Mouse (Mus musculus) lung, postnatal 0 days (tissue): ENCODE results near the gene Ergic1. TPM values are rescaled to one million over a fixed set of nuclear protein-coding genes. Genes with fewer than 3 reads are reported as not detected.

Source experiments
- ATAC-seq: fragments of 200-750 bp; cut with Nextera tagmentation; 2 replicates; pipeline ENCODE4 v1.8.0; 2017; ENCODE audit warnings: moderate library complexity
- DNase-seq: peaks from one replicate; pipeline ENCODE4 v3.0.0-alpha.2; 2016; ENCODE audit warnings: low spot score
- H3K27ac ChIP-seq: fragments of 300-500 bp; sonication (generic); 2 replicates; pipeline ENCODE4 v1.5.1; 2014; ENCODE audit warnings: antibody characterized with exemption, mild to moderate bottlenecking, low read length, mixed read lengths
- H3K27me3 ChIP-seq: fragments of 300-500 bp; sonication (generic); replicated peaks from 2 replicates; pipeline ENCODE4 v1.6.1; 2014; ENCODE audit warnings: low read length, mixed read lengths; ENCODE audit not compliant: insufficient read depth
- H3K36me3 ChIP-seq: fragments of 300-500 bp; sonication (generic); 2 replicates; pipeline ENCODE4 v1.6.1; 2014; ENCODE audit warnings: low read length, mixed read lengths; ENCODE audit not compliant: insufficient read depth
- H3K4me1 ChIP-seq: fragments of 300-500 bp; sonication (generic); 2 replicates; pipeline ENCODE4 v1.6.1; 2014; ENCODE audit warnings: antibody characterized with exemption, low read depth, low read length, mixed read lengths; ENCODE audit not compliant: insufficient read depth
- H3K4me2 ChIP-seq: fragments of 300-500 bp; sonication (generic); replicated peaks from 2 replicates; pipeline ENCODE4 v1.6.1; 2014; ENCODE audit warnings: low read depth, mild to moderate bottlenecking, low read length, moderate library complexity, mixed read lengths
- H3K4me3 ChIP-seq: fragments of 300-500 bp; sonication (generic); 2 replicates; pipeline ENCODE4 v1.5.1; 2014; ENCODE audit warnings: low read depth, low read length
- H3K9ac ChIP-seq: fragments of 300-500 bp; sonication (generic); replicated peaks from 2 replicates; pipeline ENCODE4 v1.6.1; 2014; ENCODE audit warnings: low read depth, mild to moderate bottlenecking
- H3K9me3 ChIP-seq: fragments of 300-500 bp; sonication (generic); 2 replicates; pipeline ENCODE4 v1.6.1; 2016; ENCODE audit warnings: low read length, mixed read lengths
- CTCF ChIP-seq: IDR thresholded peaks from 2 replicates; pipeline ENCODE4 v1.5.1; 2016; ENCODE audit warnings: antibody characterized with exemption, mild to moderate bottlenecking
- EP300 ChIP-seq: IDR thresholded peaks from 2 replicates; pipeline ENCODE4 v1.6.1; 2016; ENCODE audit warnings: antibody characterized with exemption, mild to moderate bottlenecking, control low read depth
- WGBS: fragments of 180-500 bp; shearing (Covaris S2); extraction: QIAGEN DNeasy Blood & Tissue Kit; methylation state at CpG from one replicate; pipeline ENCODE4 v1.1.7; 2014; 5-methylcytosine and 5-hydroxymethylcytosine counted together
- polyA plus RNA-seq: library from polyadenylated mRNA; unstranded; fragments of >200 nt; fragmentation: Nextera tagmentation; extraction: Ambion mirVana; gene quantifications from 2 replicates; pipeline ENCODE4 v1.2.1, GENCODE M21; 2015

Ergic1 gene
- polyA plus RNA-seq, 1 experiment from 2014 or later: 50.6 TPM

- no peak; the same call in 1 of the 2 replicates for ATAC-seq
- no peaks in the 10 kb centered on the region for H3K36me3 ChIP-seq
- H3K27me3 ChIP-seq: no peaks in the 10 kb centered on the region
- no peaks in the 10 kb centered on the region for H3K9me3 ChIP-seq
- H3K9ac ChIP-seq: no peak overlapping the region
- H3K27ac ChIP-seq: no peak overlapping the region
- no peak overlapping the region for H3K4me2 ChIP-seq
- DNase-seq: peak; percentile 23
- WGBS: 60% methylated on average over 8 of the region's 8 CpGs
- H3K4me1 ChIP-seq: no peaks in the 10 kb centered on the region
- H3K4me3 ChIP-seq: no peak overlapping the region
- TF ChIP-seq CTCF (no peak), EP300 (no peak)
Observed at GRCm38 (mm10) chr17:26688795-26689735, 127.8 kb downstream of the Ergic1 start.

- no peak for TF ChIP-seq CTCF
- no peak for TF ChIP-seq EP300
- H3K27ac ChIP-seq: no peak overlapping the region
- no peaks in the 10 kb centered on the region for H3K36me3 ChIP-seq
- H3K9me3 ChIP-seq: no peaks in the 10 kb centered on the region
- H3K4me3 ChIP-seq: no peak overlapping the region
- H3K4me2 ChIP-seq: no peak overlapping the region
- no peaks in the 10 kb centered on the region for H3K4me1 ChIP-seq
- 83% methylated on average over 2 of the region's 2 CpGs for WGBS
- ATAC-seq (no peak), DNase-seq (no peak)
- H3K27me3 ChIP-seq: no peaks in the 10 kb centered on the region
- no peak overlapping the region for H3K9ac ChIP-seq
Observed at GRCm38 (mm10) chr17:26689810-26690209, 128.5 kb downstream of the Ergic1 start.

- Histone ChIP-seq H3K9me3 (no peaks in the 10 kb centered on the region), H3K4me3 (no peak overlapping the region), H3K36me3 (no peaks in the 10 kb centered on the region), H3K27ac (no peak overlapping the region), H3K4me1 (no peaks in the 10 kb centered on the region), H3K9ac (no peak overlapping the region), H3K27me3 (no peaks in the 10 kb centered on the region), H3K4me2 (no peak overlapping the region)
- DNase-seq (no peak), ATAC-seq (no peak)
- WGBS: 85% methylated on average over 5 of the region's 5 CpGs
- TF ChIP-seq EP300 (no peak), CTCF (no peak)
Observed at GRCm38 (mm10) chr17:26690236-26690635, 128.9 kb downstream of the Ergic1 start.

GRCm38 (mm10) chr17:26691110-26691509 lies 129.8 kb downstream of the Ergic1 start:
- H3K9ac ChIP-seq: no peak overlapping the region
- TF ChIP-seq CTCF (no peak), EP300 (peak; percentile 20; the same call in 1 of the 2 replicates)
- 0 out of 2 replicates have a peak, but pooled peaks cover 4% of the 10 kb centered on the region for H3K36me3 ChIP-seq
- H3K27ac ChIP-seq: no peak overlapping the region
- H3K4me2 ChIP-seq: no peak overlapping the region
- ATAC-seq (peak; percentile 35; the same call in 1 of the 2 replicates), DNase-seq (peak; percentile 29)
- WGBS: 85% methylated on average over 7 of the region's 7 CpGs
- no peaks in the 10 kb centered on the region for H3K27me3 ChIP-seq
- H3K9me3 ChIP-seq: no peaks in the 10 kb centered on the region
- H3K4me1 ChIP-seq: no peaks in the 10 kb centered on the region
- no peak overlapping the region for H3K4me3 ChIP-seq

GRCm38 (mm10) chr17:26693424-26693823 lies 132.1 kb downstream of the Ergic1 start:
- Histone ChIP-seq H3K4me3 (no peak overlapping the region), H3K4me1 (no peaks in the 10 kb centered on the region), H3K9ac (no peak overlapping the region), H3K4me2 (no peak overlapping the region), H3K27me3 (no peaks in the 10 kb centered on the region), H3K27ac (no peak overlapping the region), H3K36me3 (peaks cover 12% of the 10 kb centered on the region), H3K9me3 (no peaks in the 10 kb centered on the region)
- no peak for ATAC-seq
- DNase-seq: no peak
- WGBS: 77% methylated on average over 7 of the region's 7 CpGs
- no peak for TF ChIP-seq EP300
- TF ChIP-seq CTCF: no peak

- no peak for DNase-seq
Observed at GRCm38 (mm10) chr17:26694171-26694570, 132.9 kb downstream of the Ergic1 start.

More at GRCm38 (mm10) chr17:26694171-26694570, 132.9 kb downstream of the Ergic1 start:
- no peaks in the 10 kb centered on the region for H3K9me3 ChIP-seq
- no peak overlapping the region for H3K4me3 ChIP-seq
- ATAC-seq: no peak
- WGBS: 51% methylated on average over 7 of the region's 7 CpGs
- H3K27ac ChIP-seq: no peak overlapping the region
- H3K4me1 ChIP-seq: no peaks in the 10 kb centered on the region
- H3K27me3 ChIP-seq: no peaks in the 10 kb centered on the region
- no peak overlapping the region for H3K9ac ChIP-seq
- H3K36me3 ChIP-seq: peaks cover 12% of the 10 kb centered on the region
- TF ChIP-seq CTCF (no peak), EP300 (no peak)
- H3K4me2 ChIP-seq: no peak overlapping the region
